Mouse (Mus musculus) neural tube, embryonic 10.5 days (tissue): Measurements from ENCODE around the gene Fbln2.

Experiments
- DNase-seq: peaks from one replicate; pipeline ENCODE4 v3.0.0-alpha.2; 2017; ENCODE audit warnings: low spot score; ENCODE audit errors: extremely low spot score

Fbln2 gene

DNA sequence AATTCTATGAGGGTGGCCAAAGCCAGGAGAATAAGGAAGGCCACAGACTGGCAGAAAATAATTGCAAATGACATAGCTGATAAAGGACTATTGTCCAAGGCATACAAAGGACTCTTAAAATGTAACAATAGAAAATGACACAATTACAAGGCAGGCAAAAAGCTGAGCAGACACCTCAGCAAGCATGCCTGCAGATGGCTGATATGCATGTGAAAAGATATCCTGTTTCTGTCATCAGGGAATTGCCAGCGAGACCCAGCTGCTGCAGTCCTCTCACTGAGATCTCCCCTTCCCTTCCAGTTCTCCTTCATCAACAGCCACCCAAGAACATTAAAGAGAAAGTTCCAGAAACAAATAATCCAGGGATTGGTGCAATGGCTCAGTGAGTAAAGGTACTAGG is 66.0 kb downstream of the Fbln2 start:
- no peak for DNase-seq

DNA sequence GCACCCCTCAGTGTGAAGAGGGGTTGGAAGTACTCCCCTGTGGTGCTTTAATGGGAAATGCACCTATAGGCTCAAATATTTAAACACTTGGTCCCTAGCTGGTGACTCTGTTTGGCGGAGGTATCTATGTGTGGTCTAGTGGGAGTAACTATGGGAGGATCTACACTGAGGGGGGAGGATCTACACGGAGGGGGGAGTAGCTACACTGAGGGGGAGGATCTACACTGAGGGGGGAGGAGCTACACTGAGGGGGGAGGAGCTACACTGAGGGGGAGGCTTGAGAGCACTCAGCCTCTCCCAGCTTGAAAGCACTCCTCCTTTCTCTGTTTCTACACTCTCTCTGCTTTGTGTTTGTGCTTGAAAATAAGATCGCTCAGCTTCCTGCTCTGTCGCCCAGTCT is 67.2 kb downstream of the Fbln2 start:
- no peak for DNase-seq

GRCm38 (mm10) chr6:91281206-91281605 is 69.0 kb downstream of the Fbln2 start:
- DNase-seq: peak; percentile 93

DNA sequence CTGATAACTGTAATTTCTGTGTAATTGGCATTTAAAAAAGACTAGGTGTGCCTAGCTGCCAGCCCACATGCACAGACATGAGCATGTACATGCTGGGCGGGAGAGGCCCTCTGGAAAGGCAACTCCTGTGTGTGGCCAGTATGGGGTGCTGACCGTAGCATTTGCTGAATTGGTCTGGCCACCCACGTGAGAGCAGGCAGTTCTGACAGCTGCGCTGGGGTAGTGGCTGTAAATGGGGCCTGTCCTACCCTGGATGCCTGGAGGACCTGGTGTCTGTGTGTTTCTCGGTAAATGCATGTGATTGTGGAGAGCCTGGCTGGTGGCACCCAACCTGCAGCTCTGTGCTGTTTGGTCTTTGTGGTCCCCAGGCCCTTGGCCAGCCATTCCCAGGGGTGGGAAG is 69.5 kb downstream of the Fbln2 start:
- no peak for DNase-seq

DNA sequence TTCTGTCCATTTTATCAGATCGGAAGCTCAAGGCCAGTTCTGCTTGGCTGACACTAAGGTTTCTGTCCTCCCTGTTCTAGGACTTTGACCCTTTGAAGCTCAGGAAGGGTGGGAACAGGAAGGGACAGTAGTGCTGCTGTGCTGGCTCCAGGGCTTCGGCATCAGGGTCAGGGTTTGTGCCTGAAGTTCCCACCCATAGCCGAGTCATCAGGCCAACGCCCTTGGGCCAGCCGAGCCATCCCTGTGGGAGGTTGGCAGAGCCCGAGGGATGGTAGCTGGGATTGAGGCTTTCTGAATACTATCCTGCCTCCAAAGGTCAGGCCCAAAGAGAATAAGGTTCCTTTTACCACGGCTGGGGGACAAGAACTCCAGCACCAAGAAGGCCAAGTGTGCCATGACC is 70.8 kb downstream of the Fbln2 start:
- no peak for DNase-seq

DNA sequence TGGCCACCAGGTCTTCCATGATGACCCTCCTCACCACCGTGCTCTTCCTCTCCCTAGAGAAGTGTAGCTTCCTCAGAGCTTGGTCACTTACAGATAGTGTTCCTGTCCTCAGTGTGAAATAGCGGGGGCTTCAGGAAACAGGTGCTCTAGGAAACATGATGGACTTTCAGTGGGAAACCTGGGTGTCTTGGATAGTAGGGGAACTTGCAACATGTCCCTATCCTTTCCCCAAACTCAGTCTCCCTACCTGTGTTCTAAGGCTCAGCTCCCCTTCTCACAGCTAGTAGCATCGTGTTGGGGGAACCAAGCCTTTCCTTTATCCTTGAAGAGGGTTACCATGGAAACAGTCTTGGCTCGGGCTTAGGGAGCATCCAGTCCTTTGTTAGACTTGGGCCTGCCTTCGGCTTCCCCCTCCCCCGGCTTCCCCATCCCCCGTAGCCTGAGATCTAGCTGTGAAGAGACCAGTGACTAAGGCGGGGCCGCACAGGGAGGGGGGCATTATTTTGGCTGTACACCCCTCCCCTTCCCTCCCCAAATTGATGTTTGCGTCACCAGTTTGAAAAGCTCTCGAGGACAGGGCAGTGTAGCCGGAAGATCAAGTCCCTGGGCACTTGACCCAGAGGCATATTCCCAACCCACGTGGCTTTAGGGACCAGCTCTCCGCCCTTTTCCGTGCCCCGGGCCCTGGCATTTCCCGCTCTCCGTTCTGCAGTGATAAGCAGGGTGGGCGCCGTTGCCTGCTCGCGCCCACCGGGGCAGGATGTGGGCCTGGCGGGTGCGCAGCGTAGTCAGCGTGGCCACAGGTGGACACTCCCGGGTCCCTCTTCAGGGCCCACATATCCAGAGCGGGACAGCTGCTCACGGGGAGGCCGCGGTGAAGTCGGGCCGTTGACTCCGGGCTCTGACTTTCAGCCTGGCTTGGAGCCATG is 72.5 kb downstream of the Fbln2 start:
- DNase-seq: no peak

- DNase-seq: peak; percentile 89
Measured at GRCm38 (mm10) chr6:91285450-91285790, 73.2 kb downstream of the Fbln2 start.

DNA sequence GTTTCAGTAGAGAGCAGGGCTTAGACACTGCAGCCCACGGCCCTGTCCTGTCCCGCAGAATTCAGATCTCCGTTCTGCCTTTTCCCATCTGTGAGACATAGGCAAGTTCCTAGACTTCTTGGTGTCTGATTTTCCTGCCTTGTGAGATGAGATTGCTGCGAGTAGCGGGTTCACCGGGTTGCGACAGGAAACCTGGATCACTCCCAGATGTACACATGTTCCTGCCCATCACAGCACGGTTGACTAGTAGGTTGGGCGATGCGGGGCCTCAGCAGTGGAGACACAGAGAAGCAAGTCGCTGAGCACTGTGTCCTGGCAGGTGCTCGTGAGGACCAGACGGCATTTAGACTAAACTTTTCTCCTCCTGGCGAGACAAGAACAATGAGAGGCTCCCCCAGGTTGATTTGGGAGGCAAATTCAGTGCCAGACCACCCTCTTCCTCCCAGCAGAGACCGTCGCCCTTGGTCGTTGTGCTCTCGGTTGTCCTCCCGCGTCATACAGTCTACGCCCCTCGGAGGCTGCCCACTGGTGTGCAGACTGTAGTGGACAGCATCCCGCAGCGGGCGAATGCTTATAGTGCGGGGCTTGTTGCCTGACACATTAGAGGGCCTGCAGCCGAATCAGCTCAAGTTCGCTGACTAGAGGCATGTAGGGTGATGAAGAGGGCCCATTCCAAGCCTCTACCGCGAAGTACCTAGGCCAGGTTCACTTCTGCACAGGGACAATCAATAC is 73.7 kb downstream of the Fbln2 start:
- no peak for DNase-seq

- peak; percentile 90 for DNase-seq
Measured at GRCm38 (mm10) chr6:91286624-91287023, 74.4 kb downstream of the Fbln2 start.

DNA sequence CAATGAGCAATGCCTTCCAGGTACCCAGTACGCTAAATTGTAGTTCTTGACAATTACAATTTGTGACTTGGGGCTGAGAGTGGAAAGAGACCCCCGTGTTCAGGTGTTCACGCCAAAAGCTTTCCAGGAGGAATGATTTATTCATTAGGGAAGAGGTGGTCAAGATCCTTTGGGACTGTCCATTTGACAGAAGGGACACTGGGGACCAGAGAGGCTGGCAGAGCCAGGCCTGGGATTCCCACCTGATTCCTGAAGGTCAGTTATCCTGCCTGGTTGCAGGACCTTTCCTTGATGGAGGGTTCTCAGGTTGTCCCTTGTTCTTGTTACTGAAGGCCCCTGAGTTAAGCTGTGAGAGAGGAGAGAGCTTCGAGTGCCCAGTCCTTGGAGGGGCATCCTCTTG is 74.9 kb downstream of the Fbln2 start:
- DNase-seq: no peak

DNA sequence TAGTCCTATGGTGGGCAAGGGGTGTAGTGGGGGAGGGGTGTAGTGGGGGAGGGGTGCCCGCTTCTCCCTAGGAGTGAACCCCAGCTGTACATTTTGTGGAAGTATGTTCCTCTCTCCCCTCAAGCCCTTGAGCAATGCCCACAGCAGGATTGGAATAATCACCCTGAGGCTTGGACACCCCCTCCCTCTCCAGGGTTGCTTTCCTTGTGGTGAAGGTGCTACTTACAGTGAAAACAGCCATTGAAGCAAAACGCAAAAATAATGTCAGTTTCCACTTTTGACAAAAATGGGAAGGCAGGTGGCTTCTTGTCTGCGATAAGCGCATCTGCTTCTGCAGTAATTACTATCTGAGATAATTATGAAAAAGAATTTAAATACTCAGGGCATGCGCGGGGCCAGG is 75.4 kb downstream of the Fbln2 start:
- DNase-seq: no peak

DNA sequence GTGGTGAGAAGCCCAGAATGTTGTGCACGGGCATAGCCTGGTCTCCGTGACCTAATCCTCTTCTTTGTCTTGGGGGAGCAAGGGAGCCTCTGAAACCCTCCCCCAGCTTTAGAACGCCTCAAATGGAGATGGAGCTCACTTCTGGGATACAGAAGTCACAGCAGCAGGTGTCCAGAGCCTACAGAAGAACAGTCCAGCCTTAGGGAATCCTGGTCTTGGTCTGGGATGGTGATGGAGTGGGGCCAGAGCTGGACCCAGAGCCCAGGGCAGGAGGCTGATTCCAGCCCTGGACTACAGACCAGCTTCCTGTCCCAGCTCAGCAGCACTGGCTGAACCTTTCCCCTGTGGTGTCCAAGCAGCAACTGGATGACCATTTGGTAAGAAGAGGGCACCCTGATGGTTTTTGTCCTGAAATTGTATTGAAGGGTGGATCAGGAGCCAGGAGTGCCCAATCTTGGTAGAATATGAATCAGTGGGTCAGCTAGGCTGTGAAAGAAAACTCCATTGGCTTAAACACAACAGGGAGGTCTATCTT is 76.1 kb downstream of the Fbln2 start:
- DNase-seq: no peak

GRCm38 (mm10) chr6:91288961-91289360 is 76.7 kb downstream of the Fbln2 start:
- DNase-seq: no peak

DNA sequence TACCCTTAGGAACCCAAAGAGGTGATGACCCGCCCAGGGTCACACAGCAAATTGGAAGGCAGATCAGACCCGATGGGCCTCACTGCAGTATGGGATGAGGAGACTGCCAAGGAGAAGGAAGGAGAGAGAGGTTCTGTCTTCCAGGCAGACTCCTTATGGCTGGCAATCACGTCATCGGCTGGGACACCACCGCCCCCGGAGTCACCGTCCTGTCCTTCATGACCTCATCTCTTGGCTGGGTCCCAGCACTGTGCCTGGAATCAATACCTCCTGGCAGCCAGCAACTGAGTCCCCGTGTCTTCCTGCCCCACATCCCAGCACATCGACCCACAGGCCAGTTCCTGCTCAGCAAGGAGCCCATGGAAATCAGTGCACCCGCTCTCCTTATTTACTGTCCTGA is 78.7 kb downstream of the Fbln2 start:
- no peak for DNase-seq

DNA sequence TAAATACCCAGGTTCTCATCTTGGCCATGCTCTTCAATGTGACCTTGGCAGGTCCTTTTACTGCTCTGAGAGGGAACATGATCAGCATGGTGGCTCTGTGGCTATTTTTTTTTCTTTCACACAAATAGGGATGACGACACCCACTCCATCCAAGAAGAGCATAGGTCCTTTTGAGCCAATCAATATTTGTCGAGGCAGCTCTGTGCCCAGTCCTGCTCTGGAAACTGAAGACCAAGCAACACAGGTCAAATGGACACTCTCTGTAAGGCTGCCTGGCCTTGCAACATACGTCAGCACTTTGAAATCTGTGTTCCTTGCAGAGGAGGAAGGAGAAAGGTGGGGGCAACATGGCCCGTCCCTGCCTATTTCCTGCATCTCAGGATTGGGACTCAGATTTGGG is 83.2 kb downstream of the Fbln2 start:
- DNase-seq: no peak

GRCm38 (mm10) chr6:91298828-91299227 is 86.6 kb downstream of the Fbln2 start:
- DNase-seq: peak; percentile 67

DNA sequence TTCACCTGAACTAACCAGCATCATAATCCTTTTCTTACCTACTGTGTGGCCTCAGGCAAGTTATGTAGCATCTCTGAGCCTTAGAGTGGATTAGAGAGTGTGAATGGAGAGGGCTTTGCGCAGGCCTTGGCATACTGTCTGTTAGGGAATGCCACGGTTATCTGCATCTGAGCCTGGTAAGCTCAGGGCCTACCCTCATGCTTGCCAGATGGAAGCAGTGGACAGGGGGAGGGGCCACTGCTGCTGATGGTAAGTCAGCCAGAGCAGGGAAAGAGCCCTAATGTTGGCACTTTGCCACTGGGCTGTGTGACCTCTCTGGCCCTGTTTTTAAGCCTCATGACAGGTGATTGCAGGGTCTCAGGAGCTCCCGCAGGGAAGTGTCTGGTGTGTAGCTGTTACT is 87.8 kb downstream of the Fbln2 start:
- no peak for DNase-seq

GRCm38 (mm10) chr6:91301839-91302238 is 89.6 kb downstream of the Fbln2 start:
- no peak for DNase-seq

GRCm38 (mm10) chr6:91302337-91302736 is 90.1 kb downstream of the Fbln2 start:
- DNase-seq: peak; percentile 30

- DNase-seq: no peak
Measured at GRCm38 (mm10) chr6:91304172-91304571, 91.9 kb downstream of the Fbln2 start.

DNA sequence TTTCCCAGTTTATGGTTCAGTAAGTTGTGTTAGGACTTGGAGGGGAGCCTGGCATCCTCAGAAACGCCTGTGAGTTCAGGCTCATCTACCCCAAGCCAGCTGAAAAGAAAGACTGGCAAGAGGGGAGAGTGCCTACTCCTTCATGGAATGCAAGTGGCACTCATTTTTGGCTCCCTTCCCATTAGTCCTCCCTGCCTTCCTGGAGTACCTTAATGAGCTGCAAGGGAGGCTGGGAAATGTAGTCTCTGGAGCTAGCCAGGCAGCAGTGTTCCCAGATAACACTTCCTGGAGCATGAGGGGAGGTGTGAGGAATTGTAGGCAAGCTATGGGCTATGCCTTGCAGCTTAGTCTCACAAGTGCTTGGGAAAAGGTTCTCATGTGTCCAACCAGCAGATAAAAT is 95.7 kb downstream of the Fbln2 start:
- no peak for DNase-seq

- no peak for DNase-seq
Measured at GRCm38 (mm10) chr6:91311204-91311603, 98.9 kb downstream of the Fbln2 start.

- no peak for DNase-seq
Measured at GRCm38 (mm10) chr6:91312491-91312890, 100.2 kb downstream of the Fbln2 start.
